Mouse (Mus musculus) urinary bladder, postnatal 14 days (tissue): ENCODE results near the gene Trim10.
"Not testable (repeated sequence)": the region's sequence is repeated elsewhere in the genome, so short reads cannot be mapped to it uniquely, and the experiment has no call there.

Experiments
- DNase-seq: peaks from one replicate; pipeline ENCODE4 v3.0.0; 2021; ENCODE audit warnings: low spot score

Gene Trim10

GRCm38 (mm10) chr17:36858181-36858580 is 11.2 kb upstream of the Trim10 start:
- no peak for DNase-seq

- no peak for DNase-seq
Measured at GRCm38 (mm10) chr17:36861680-36862079, 7.7 kb upstream of the Trim10 start.

- DNase-seq, result no peak
Measured at GRCm38 (mm10) chr17:36866719-36867527, 2.5 kb upstream of the Trim10 start, which contains the start of gene Trim15. TSS of gene Trim15 (minus strand) at chr17:36867210.

GRCm38 (mm10) chr17:36868836-36869235 is 538 bp upstream of the Trim10 start:
- no peak for DNase-seq

- peak; percentile 41 for DNase-seq
Measured at GRCm38 (mm10) chr17:36869955-36870810, 809 bp downstream of the Trim10 start.

GRCm38 (mm10) chr17:36874636-36875035 is 5.3 kb downstream of the Trim10 start:
- no peak for DNase-seq

GRCm38 (mm10) chr17:36883350-36883749 is 14.0 kb downstream of the Trim10 start:
- no peak for DNase-seq

GRCm38 (mm10) chr17:36885132-36885790 is 15.9 kb downstream of the Trim10 start:
- no peak for DNase-seq

- DNase-seq, result no peak
Measured at GRCm38 (mm10) chr17:36890073-36890903, 20.9 kb downstream of the Trim10 start, which contains the start of gene Trim40. TSS of gene Trim40 (minus strand) at chr17:36890123.

GRCm38 (mm10) chr17:36891496-36891895 is 22.1 kb downstream of the Trim10 start:
- DNase-seq, result not testable (repeated sequence)

GRCm38 (mm10) chr17:36892362-36892761 is 23.0 kb downstream of the Trim10 start:
- peak; percentile 29 for DNase-seq

- no peak for DNase-seq
Measured at GRCm38 (mm10) chr17:36893387-36893786, 24.0 kb downstream of the Trim10 start.

- peak; percentile 50 for DNase-seq
Measured at GRCm38 (mm10) chr17:36896583-36896982, 27.2 kb downstream of the Trim10 start.

- no peak for DNase-seq
Measured at GRCm38 (mm10) chr17:36897065-36897464, 27.7 kb downstream of the Trim10 start.

GRCm38 (mm10) chr17:36897552-36898205 is 28.3 kb downstream of the Trim10 start, which contains the start of gene Trim31:
TSS of gene Trim31 (plus strand) at chr17:36898118.
- DNase-seq, result no peak

- no peak for DNase-seq
Measured at GRCm38 (mm10) chr17:36899376-36899775, 30.0 kb downstream of the Trim10 start.

- DNase-seq, result no peak
Measured at GRCm38 (mm10) chr17:36900001-36900400, 30.6 kb downstream of the Trim10 start.

GRCm38 (mm10) chr17:36900691-36901090 is 31.3 kb downstream of the Trim10 start:
- DNase-seq, result no peak

GRCm38 (mm10) chr17:36903651-36904050 is 34.3 kb downstream of the Trim10 start:
- DNase-seq, result no peak

GRCm38 (mm10) chr17:36908235-36908634 is 38.9 kb downstream of the Trim10 start:
- DNase-seq, result no peak

GRCm38 (mm10) chr17:36909802-36910201 is 40.4 kb downstream of the Trim10 start:
- no peak for DNase-seq
